Mouse (Mus musculus): ENCODE data around the gene Slc7a6os.
"Not testable (repeated sequence)": the region's sequence is repeated elsewhere in the genome, so short reads cannot be mapped to it uniquely, and the experiment has no call there.

The Slc7a6os gene

DNA sequence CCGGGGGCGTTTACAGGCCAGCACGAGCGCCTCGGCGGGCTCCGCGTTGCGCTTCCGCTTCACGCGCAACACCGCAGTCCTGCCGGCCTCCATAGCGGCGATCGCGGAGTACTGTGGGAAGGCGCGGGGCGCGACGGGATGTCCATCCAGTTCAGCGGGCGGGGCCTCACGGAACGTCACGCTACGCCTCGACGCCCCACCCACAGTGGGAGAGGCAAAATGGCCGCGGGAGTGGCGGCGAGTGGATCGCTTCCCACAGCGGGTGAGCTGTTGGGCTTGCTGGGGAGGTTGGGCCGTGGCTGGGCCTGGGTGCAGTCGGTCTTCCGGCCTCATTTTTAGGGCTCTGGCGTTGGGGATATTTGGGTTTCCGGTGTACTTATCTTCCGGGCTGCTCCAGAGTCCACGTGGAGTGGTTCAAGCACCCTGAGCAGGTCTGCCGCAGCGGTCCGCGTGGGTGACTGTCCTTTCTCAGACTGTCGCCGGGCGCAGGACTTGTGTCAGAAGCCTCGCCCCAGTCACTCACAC is at the start of gene Slc7a6os, which contains the start of gene Prmt7:
Slc7a6os (minus strand) TSS at position 115 of the 525 bp plus-strand sequence.
Prmt7 (plus strand) TSS at position 116 of the 525 bp plus-strand sequence.
- DNase-seq (ENCODE audit: low spot score) = peak; percentile 94

DNA sequence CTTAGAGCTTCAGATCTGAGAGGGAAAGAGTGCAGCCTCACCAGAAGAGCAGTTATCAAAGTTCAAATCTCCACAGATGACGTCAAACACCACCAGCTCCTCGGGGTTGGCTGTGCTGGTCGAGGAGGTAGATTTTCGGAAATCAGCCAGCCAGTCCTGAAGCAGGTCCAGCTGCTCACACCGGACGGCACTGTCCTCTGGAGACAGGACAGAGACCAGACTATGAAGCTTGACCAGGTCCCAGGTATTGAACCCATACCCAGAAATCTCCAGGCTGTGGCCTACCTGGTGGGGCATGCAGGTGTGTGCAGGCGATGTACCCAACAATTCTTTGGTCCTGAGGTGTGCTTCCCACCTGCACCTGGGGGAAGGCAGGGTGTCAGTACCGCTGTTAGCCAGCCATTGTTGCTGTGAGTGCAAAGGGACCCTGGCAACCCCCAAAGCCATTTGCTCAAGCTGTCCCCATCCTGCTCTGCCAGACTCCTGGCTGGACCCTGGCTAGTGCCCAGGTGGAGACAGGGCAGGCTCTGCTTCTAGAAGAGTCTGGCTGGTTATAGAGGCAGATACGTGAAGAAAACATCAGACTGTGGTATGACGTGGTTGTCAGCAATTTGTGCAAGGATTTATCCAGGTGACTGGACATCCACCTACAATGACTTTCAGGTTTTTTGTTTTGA is 49.0 kb upstream of the Slc7a6os start:
- DNase-seq (ENCODE audit: low spot score) = no peak

DNA sequence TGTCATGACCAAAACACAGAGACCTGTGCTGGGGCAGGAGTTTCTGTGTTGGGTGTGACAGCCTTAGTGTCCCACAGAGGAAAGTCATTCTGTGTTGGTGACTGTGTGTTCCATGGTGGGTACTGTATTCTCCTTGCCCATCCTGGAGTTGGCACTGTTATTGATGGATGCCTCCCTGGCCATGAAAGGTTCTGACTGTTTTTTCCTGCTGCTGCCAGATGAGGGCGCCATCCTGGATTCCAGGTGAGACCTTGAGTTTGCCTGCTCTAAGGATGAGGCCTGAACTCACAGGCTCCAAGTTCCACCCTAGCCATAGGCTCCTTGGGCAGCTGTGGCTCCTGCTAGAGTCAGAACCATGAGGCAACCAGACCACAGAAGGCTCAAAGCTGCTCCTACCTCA is 47.4 kb upstream of the Slc7a6os start:
- no peak for DNase-seq (ENCODE audit: low spot score)

DNA sequence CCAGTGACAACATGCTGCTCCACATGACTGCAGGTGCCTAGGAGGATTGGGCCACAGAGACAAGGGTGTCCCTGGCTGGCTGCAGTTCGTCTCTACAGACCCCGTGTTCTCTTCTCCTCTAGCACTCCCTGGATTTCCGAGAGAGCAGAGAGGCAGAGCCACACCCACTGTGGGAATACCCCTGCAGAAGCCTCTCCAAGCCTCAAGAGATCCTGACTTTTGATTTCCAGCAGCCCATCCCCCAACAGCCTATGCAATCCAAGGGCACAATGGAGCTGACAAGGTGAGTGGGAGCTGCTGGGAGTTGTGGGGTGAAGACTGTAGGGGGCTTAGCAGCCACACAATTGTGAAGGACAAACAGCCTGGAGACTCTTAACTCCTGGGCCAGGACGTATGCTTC is 39.5 kb upstream of the Slc7a6os start:
- DNase-seq (ENCODE audit: low spot score) = no peak

DNA sequence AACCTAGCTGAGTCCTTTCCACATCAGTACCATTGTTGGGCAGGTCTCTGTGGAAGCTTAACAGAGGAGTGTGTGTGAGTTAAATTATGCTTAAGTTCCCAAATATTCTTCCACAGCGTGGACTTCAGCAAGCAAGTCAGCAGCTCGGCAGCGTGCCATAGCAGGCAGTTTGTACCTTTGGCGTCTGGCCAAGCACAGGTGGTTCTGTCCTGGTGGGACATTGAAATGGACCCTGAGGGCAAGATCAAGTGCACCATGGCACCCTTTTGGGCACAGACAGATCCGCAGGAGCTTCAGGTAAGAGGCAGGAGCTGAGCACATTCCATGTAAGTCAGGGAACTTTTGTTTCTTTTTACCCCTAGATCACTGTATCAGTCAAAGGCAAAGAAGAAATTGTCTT is 26.4 kb upstream of the Slc7a6os start:
- DNase-seq (ENCODE audit: low spot score) = no peak

DNA sequence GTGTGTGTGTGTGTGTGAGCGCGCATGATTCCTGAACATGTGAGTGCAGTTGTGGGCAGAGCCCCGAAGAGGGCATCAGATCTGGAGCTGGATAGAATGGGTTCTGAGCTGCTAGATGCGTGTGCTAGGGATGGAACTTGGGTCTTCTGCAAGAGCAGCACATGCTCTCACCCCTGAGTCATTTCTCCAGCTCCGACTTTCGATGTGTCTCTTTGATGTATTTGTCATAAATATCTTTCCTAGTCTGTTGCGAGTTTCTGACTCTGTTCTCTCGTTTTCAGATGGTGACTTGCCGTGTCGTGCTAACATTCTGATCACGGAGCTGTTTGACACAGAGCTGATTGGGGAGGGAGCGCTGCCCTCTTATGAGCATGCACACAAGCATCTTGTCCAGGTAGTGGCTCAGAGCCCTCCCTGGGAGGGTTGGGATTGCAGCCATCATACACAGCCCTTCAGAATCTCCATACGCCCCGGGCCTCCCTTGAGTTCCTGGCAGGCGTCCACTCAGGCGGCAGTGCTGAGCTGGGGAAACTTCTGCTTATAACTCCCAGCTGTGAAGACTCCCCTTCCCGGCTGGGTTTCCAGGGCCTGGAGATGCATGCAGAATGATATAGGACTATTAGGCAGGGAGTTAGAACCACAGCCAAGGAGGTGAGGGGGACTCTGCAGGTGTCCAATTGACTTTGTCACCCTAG is 24.0 kb upstream of the Slc7a6os start:
- no peak for DNase-seq (ENCODE audit: low spot score)

DNA sequence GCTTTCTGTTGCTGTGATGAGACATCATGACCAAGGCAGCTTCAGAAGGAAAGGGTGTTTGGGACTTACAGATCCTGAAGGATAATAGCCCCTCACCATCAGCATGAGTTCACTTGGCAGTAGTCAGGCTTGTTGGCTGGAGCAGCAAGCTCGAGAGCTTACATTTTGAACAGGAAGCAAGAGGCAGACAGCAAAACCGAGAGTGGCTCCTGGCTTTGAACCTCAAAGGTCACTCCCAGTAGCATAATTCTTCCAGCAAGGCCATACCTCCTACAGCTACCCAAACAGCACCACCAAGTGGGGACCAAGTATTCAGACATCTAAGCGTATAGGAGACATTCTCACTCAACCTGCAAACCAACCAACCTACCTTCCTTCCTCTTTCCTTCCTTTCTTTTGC is 22.0 kb upstream of the Slc7a6os start:
- DNase-seq (ENCODE audit: low spot score) = no peak

DNA sequence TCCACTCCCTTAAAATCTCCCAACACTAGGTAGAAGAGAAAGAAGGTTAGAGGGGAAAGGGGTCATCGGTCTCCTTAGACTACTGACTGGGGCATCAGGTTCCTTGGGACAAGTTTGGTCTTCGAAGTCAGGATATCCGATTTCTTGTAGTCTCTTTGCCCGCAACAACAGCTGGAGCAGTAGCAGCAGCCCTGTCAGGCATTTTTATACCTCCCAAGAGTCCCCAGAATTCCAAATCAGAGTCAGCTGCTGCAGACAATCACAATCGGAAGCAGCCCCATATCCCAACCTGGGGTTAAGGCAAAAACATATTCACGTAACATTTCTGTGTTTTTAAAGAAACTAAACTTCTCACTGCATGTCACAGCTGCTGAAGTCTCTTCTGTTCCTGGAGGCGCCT is 20.8 kb upstream of the Slc7a6os start:
- no peak for DNase-seq (ENCODE audit: low spot score)

DNA sequence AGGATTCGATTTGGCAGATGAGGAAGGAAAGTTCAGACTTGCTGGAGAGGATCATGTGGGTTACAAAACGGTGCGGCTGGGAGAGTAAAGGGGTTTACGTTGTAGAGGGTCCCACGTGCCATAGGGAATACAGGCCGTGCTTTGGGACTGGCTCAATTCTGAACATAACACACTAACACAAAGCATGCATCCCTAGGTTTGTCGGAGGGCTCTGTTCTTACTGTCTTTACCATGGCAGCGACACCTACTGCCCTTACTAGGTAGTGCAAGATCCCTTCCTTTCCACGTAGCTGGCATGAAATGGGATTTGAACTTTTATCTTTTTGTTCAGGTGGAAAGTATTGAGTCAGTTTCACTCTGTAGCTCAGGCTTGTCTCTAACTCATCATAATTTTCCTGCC is 15.9 kb upstream of the Slc7a6os start:
- peak; percentile 54 for DNase-seq (ENCODE audit: low spot score)

DNA sequence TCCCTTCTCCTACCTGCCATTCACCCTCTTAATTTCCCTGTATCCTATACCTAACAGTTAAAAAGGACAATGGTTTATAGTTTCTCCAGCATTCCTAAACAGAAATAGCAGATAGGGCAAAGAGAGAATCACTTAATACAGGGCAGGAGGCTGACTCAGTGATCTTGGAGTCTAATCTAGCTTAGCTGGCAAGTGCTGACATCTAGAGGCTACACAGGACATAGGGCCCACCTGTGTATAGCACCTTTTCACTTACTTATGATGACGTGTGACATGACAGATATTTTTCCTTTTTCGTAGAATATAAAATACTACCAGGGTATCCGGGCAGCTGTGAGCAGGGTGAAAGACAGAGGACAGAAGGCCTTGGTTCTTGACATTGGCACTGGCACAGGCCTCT is 8.9 kb upstream of the Slc7a6os start:
- no peak for DNase-seq (ENCODE audit: low spot score)

DNA sequence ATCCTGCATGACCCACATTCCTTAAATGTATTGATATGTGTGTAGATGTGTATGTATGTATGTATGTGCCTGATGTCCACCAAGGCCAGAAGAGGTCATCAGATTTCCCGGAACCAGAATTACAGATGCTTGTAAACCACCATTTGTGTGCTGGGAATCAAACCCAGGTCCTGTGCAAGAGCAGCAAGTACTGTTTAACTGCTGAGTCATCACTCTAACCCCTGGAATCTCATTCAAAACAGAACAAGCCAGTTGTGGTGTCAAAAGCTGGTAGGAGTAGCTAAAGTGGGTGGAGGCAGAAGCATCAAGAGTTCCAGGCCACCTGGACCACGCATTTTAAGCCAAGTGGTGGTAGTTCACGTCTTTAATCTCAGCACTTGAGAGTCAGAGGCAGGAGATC is 3.2 kb upstream of the Slc7a6os start:
- no peak for DNase-seq (ENCODE audit: low spot score)

DNA sequence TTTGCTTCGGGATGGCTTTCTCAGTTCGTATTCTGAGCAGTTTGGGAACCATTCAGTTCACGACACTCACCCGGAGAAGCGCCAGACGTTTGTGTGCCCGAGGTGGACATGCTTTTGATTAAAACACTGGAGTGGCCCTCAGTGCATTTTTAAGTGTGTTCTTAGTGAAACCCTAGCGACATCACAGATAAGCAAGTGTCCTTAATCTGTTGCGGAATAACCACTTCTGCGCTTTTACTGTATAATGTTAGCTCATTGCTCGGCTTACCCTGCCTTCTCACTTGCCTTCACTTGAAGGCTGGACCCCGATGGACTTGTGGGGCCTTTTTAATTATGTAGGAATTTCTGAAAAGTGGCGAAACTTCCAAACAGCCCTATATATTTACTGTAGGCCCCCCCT is 686 bp upstream of the Slc7a6os start:
- DNase-seq (ENCODE audit: low spot score) = no peak

DNA sequence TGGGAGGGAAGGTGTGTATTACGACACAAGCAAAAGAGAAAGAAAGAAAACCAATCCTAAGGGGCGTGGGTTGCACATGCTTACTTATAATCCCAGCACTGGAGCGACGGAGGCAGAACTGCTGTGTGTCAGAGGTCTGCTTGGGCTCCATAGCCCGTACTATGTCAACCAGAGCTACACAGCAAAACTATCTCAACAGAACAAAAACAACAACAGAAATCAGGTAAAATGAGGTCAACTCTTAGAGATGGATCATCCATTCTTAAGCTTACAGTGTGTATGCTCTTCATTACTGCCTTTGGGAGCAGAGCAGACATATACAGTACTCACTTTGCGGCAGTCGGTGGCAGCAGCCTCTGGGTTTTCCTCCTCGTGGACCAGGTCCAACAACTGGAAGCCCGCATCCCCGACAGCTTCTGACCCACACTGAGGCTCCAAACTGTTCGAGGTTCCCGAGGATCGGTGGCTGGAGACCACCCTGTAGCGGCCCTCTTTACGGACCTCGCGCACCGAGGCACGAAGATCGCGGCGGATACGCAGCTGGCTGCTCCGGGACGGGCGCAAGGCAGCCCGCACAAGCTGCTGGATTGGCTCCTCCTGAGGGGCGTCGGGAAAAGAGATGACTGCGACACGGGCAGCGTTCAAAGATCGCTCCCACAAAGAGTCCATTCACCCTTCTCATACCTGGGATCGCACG is 552 bp downstream of the Slc7a6os start:
- DNase-seq (ENCODE audit: low spot score) = no peak

DNA sequence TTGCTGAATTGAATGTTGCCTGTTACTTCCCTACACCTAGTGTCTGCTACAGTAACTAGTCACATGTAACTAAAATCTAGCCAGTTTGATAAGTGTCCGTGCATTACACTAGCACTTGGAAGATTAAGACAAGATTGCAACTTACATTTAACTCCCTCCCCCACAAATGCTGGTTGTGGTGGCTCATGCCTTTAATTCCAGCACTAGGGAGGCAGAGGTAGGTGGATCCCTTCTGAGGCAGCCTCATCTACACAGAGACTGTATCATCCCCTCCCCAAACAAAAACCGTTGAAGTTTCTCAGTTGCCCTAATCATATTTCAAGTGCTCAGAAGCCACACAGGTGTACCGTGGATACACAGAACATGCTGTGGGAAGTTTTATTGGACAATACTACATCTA is 11.1 kb downstream of the Slc7a6os start:
- DNase-seq (ENCODE audit: low spot score) = not testable (repeated sequence)

DNA sequence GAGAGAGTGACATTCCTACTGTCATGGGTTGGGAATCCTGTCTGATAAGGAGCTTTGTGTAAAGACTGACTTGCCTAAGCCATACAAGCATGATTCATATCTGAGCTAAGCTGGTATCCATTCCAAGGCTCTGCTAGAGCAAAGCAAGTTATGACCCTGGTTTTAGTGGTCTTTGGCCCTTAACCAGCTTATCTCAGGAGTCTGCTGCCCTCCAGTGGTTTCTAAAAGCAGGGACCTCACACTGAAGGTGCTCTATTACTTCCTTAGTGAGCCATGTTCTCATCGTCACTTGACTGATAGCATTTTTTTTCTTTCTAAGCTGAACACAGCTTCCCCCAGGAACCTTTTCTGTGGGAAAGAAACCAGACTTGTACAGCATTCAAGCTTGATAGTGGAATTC is 12.0 kb downstream of the Slc7a6os start:
- peak; percentile 35 for DNase-seq (ENCODE audit: low spot score)

DNA sequence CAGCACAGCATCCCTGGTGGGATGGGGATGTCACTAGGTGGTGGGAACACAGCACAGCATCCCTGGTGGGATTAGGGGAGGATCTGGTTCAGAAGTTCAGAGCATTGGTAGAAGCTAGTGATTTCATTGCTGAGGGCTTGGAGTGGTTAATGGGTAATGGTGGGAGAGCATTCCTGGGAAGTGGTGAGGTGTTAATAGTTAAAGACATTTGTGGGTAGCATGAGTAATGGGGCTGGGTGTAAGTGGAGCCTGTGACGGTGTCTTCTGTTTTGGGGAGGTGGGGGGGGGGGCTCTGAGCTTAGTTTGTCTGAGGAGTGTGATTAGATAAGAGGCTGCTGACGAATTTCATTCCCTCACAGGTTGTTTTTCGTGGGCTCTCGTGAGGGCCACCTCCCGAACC is 16.7 kb downstream of the Slc7a6os start:
- no peak for DNase-seq (ENCODE audit: low spot score)

DNA sequence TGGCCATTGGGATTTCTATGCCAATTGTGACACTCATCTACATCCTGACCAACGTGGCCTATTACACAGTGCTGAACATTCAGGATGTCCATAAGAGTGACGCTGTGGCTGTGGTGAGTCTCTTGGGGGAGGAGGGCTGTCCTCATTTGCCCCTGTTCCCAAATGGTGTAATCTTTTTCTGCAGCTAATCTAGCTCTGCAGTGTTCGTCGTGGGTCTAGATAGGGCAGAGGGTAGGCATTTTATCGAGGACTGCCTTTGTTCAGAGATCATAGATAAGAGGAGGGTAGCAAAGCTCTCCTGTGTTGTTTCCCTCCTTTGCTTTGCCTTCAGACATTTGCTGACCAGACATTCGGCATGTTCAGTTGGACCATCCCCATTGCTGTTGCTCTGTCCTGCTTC is 17.6 kb downstream of the Slc7a6os start:
- DNase-seq (ENCODE audit: low spot score) = no peak

DNA sequence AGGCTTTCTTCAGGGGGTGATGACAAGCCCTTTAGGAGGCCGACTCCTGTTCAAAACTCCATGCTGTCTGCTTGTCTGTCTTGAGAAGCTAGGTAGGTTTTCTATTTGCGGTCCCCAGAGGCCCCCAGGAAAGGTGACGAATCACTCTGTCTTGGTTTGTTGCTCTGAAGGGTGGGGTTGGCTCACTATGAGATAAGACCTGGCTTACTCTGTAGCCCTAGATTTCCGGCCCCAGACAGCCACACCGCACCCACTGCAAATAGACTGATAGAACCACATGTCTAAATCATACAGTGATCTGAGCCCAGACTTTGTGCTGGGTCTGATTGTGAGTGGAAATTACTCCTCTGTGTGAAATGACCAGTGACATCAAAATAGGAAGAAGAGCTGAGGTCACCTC is 19.1 kb downstream of the Slc7a6os start:
- no peak for DNase-seq (ENCODE audit: low spot score)

DNA sequence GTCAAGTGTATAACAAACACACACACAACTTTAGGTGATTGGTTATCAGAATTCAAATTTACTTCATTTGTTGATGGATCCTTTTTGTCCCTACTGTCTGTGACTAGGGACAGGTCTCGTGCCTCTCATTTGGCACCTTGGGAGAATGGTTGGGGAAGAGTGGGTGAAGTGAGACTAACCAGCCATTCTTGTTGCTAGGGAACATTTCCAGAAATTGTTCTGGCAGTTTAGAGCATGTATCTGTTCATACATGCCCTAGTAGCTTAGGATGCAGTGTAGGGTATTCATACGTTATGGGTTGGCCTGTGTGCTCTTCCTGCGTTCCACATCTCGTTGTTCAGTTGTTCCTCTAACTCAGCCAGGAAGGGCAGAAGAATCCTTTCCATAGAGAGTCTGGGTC is 21.6 kb downstream of the Slc7a6os start:
- no peak for DNase-seq (ENCODE audit: low spot score)

DNA sequence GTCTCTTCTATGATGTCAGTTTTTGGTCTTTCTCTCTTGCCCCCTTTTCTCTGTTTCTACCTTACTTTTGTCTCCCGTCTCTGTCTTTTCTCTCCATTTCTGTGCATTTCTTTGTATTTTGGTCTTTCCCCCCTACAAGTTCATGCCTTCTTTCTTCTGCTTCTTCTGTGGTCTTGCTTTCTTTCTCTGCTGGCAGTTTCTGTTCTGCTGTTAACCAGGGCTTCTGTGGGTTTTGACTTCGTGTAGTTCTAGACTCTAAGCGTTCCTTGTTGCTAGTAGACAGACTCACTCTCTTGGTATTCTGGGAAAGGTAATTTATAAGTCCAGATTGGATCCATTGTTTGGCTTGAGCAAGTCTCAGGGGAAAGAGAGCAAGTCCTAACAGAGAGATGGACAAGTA is 24.3 kb downstream of the Slc7a6os start:
- DNase-seq (ENCODE audit: low spot score) = no peak

DNA sequence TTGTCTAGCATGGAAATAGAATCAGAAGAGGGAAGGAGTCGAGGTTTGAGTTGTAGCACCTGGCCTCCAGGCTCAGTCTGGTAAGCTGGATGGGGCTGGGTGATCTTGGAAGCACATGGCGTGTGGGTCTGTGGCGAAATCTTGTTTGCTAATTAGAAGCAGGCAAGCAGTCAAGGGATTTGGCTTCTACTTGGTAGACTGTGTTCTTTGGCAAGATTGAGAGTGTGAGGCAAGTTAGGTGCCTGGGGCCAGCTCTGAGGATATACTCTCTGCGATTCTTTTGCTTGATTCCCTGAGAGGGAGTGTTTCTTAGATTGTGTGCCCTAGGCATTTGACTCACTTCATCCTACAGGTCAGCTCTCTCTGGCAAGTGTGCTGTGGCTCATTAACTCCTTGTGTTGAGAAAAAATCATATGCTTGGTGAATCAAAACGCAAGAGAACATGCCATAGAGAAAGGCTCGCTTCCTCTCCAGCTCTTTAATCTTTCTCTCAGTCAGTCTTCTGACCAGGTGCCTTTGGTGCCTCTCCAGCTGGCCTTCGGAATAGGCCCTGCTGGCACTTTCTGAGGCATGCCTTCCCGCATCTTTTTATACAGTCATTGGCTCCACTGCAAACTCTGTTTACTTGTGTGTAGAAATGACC is 25.0 kb downstream of the Slc7a6os start:
- peak; percentile 44 for DNase-seq (ENCODE audit: low spot score)

DNA sequence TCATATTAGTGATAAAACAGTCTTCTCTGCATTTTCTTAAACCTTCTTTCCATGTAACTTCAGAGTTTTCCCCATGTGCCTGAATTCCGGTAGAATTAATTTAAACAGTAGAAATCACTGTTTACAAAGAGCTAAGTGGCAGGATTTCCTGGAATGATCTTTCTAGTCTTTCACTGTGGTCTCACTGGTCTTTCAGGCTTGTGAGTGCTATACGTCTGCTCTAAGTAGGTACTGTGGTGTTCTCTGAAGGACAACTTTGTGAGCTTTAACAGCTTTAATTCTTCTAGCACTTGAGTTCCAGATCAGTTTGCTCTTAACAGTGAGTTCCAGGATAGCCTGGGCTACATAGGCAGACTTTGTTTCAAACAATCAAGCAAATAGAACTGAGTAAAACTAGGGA is 32.3 kb downstream of the Slc7a6os start:
- DNase-seq (ENCODE audit: low spot score) = no peak

DNA sequence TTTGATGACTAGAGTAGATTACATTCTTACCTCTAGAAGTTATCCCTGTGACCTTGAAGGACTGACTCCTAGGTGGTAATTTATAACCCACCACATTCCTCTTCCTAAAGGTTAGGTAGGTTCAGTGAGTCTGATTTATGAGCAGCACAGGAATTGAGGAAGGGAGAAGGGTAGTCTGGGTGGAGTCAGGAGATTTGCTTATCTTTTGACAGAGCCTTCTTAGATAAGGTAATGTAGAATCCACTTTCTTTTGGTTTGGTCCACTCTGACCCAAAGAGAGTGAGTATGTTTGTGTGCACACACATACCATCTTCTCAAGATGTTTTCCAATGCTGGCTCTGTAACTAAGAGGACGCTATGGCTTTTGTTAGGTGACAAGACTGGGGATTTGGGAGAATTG is 33.1 kb downstream of the Slc7a6os start:
- no peak for DNase-seq (ENCODE audit: low spot score)

Data from layer of hippocampus, adult 11-12 months (tissue).